Mouse (Mus musculus): Measurements from ENCODE around the gene Zbtb48.
A peak's percentile ranks its signal among the peaks of the same experiment; 100 is the strongest.

DNA sequence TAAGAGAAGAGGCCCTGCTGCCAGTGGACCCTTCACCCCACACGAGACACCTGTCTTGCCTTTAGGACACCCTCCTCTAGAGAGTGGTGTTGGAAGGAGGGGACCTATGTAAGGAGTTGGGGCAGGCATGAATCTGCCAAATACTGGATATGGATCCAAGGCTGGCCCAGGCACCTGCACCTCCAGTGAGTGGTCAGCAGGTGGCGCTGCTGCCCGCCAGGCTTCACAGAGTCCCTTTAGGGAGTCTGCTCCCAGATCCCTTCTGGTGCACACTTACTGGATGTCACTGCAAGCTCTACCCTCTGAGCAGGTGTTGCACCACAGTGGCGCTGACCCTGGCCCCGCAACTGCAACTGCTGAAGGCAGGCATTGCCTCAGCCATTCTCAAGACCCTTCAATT lies 46.1 kb downstream of the Zbtb48 start:
- TF ChIP-seq CTCF (IDR thresholded peaks at IDR 0.05; ENCODE audit: borderline replicate concordance, extremely low read depth, insufficient read depth, insufficient read length) = peak; percentile 100
- TF ChIP-seq POLR2A (IDR thresholded peaks at IDR 0.05; ENCODE audit: borderline replicate concordance, extremely low read depth, insufficient read depth, insufficient read length, poor library complexity, severe bottlenecking) = no peak
